Mouse (Mus musculus): Measurements from ENCODE around the gene Hist1h3d. TPM values are rescaled to one million over a fixed set of nuclear protein-coding genes. Genes with fewer than 3 reads are reported as not detected.
A peak's percentile ranks its signal among the peaks of the same experiment; 100 is the strongest.
"Not testable (repeated sequence)": the region's sequence is repeated elsewhere in the genome, so short reads cannot be mapped to it uniquely, and the experiment has no call there.

Hist1h3d gene
- total and polyA plus RNA-seq, 2 experiments from 2014 or later = 0.96 to 173 TPM

DNA sequence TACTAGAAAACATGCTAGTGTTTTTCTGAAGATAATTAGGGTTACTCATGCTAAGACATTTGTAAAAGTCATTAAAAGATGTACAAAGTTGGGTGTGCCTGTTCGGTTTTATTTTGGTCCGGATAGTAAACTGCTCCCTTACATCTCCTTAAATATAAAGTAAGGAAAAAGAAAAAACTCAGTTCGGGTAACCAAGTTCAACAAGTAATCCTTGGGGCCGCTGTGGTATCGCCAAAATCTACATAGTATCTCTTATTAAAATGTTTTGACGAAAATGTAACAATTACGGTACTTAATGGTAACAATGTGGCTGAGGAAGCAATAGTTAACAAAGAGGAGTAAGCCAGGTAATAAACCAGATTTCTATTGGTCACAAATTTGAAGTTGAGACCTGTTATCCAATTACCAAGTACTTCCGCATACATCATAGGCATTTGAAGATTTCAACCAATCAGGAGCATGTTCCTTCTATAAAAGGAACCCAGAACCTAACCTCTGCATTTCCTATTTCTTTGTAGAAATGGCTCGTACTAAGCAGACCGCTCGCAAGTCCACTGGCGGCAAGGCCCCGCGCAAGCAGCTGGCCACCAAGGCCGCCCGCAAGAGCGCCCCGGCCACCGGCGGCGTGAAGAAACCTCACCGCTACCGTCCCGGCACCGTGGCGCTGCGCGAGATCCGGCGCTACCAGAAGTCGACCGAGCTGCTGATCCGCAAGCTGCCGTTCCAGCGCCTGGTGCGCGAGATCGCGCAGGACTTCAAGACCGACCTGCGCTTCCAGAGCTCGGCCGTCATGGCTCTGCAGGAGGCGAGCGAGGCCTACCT, 31.4 kb upstream of the Hist1h3d start, which contains the start of gene Hist1h3f:
Gene Hist1h3f, plus strand, starts transcription at position 88 of the 822 bp plus-strand sequence.
- Histone ChIP-seq H3K4me1 (ENCODE audit: insufficient read depth, low read length) (no peaks in the 10 kb centered on the region), H3K9me3 (ENCODE audit: low read length) (no peaks in the 10 kb centered on the region), H3K27me3 (ENCODE audit: insufficient read depth, low read length) (no peaks in the 10 kb centered on the region), H3K27ac (peak within 1 kb of the TSS; percentile 88), H3K36me3 (ENCODE audit: insufficient read depth, low read length) (no peaks in the 10 kb centered on the region), H3K4me3 (ENCODE audit: low read length) (peak within 1 kb of the TSS; percentile 47), H3K4me2 (ENCODE audit: low read depth, low read length) (peak within 1 kb of the TSS; percentile 79), H3K9ac (replicated peaks; ENCODE audit: low read length) (no peak within 1 kb of the TSS; the same call in 1 of the 2 replicates)
- no peak for TF ChIP-seq CTCF (IDR thresholded peaks at IDR 0.05; ENCODE audit: low read depth)
- ATAC-seq (peak; percentile 97), DNase-seq (ENCODE audit: low spot score) (peak; percentile 96)
- 1% methylated on average over 22 of the region's 45 CpGs for WGBS

DNA sequence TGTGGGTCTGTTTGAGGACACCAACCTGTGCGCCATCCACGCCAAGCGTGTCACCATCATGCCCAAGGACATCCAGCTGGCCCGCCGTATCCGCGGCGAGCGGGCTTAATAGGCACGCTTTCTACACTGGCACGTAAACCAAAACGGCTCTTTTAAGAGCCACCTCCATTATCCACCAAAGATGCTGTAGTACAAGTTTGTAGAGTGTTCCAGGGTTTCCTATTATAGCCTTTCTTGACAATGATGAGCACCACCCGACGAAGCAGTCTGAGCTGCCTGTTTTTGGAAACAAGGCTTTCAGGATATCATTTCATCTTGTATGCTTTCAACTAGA, 30.8 kb upstream of the Hist1h3d start:
- not testable (repeated sequence) for H3K4me1 ChIP-seq (ENCODE audit: insufficient read depth, low read length); H3K27ac ChIP-seq; DNase-seq (ENCODE audit: low spot score); H3K9ac ChIP-seq (replicated peaks; ENCODE audit: low read length); H3K36me3 ChIP-seq (ENCODE audit: insufficient read depth, low read length); ATAC-seq; H3K9me3 ChIP-seq (ENCODE audit: low read length); H3K27me3 ChIP-seq (ENCODE audit: insufficient read depth, low read length)
- Histone ChIP-seq H3K4me3 (ENCODE audit: low read length) (peak overlapping the region; percentile 47), H3K4me2 (ENCODE audit: low read depth, low read length) (peak overlapping the region; percentile 79; the same call in 1 of the 2 replicates)
- 0% methylated on average over 12 of the region's 14 CpGs for WGBS

DNA sequence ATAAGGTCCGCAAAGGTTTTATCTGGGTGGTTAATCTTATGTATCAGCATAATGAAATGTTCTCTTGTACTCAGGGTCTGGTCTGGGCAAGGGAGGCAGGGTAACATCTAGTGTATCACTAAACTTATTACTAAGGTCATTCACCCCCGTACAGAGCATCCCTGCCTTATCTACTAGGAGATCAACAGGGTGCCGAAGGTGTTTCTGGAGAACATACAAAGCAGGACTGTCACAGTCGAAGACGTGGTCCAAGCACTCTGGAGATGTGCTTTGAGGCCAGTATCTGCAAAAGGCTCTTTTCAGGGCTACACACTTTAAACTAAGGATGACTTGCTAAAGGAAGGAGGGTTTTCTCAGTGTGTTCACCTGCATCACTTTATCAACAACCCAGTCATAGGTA, 28.9 kb upstream of the Hist1h3d start:
- H3K27ac ChIP-seq = no peak overlapping the region
- H3K9ac ChIP-seq (replicated peaks; ENCODE audit: low read length) = no peak overlapping the region
- no peak overlapping the region for H3K4me2 ChIP-seq (ENCODE audit: low read depth, low read length)
- no peaks in the 10 kb centered on the region for H3K9me3 ChIP-seq (ENCODE audit: low read length)
- H3K27me3 ChIP-seq (ENCODE audit: insufficient read depth, low read length) = no peaks in the 10 kb centered on the region
- no peak for TF ChIP-seq CTCF (IDR thresholded peaks at IDR 0.05; ENCODE audit: low read depth)
- no peak overlapping the region for H3K4me3 ChIP-seq (ENCODE audit: low read length)
- WGBS = 81% methylated on average over 5 of the region's 5 CpGs
- H3K4me1 ChIP-seq (ENCODE audit: insufficient read depth, low read length) = no peaks in the 10 kb centered on the region
- no peaks in the 10 kb centered on the region for H3K36me3 ChIP-seq (ENCODE audit: insufficient read depth, low read length)
- no peak for DNase-seq (ENCODE audit: low spot score)
- no peak for ATAC-seq

DNA sequence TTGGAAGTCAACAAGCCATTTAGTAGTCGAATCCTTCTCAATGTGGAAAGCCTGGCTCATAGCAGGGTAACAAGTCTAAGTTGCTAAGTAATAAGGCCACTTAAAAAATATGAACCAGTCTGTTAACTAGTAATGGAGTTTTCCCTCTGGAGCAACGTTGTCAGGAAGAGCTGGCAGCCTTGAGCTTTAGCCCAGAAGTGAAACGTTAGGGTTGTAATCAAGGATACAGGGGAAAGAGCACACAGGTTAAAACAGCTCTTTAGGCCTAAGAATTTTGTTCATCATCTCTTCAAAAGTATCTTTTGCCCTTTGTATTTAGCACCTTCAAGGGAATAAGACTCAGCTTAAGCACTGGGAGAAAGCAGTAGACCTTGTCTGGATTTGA, 24.8 kb upstream of the Hist1h3d start:
- TF ChIP-seq CTCF (IDR thresholded peaks at IDR 0.05; ENCODE audit: low read depth) = no peak
- no peaks in the 10 kb centered on the region for H3K9me3 ChIP-seq (ENCODE audit: low read length)
- peak overlapping the region; percentile 73 for H3K27ac ChIP-seq
- peak overlapping the region; percentile 43; the same call in 1 of the 2 replicates for H3K9ac ChIP-seq (replicated peaks; ENCODE audit: low read length)
- ATAC-seq (no peak), DNase-seq (ENCODE audit: low spot score) (no peak)
- no peaks in the 10 kb centered on the region for H3K36me3 ChIP-seq (ENCODE audit: insufficient read depth, low read length)
- H3K4me2 ChIP-seq (ENCODE audit: low read depth, low read length) = peak overlapping the region; percentile 58
- no peaks in the 10 kb centered on the region for H3K27me3 ChIP-seq (ENCODE audit: insufficient read depth, low read length)
- H3K4me3 ChIP-seq (ENCODE audit: low read length) = peak overlapping the region; percentile 36
- 11% methylated on average over 3 of the region's 3 CpGs for WGBS
- H3K4me1 ChIP-seq (ENCODE audit: insufficient read depth, low read length) = peaks cover 7% of the 10 kb centered on the region

DNA sequence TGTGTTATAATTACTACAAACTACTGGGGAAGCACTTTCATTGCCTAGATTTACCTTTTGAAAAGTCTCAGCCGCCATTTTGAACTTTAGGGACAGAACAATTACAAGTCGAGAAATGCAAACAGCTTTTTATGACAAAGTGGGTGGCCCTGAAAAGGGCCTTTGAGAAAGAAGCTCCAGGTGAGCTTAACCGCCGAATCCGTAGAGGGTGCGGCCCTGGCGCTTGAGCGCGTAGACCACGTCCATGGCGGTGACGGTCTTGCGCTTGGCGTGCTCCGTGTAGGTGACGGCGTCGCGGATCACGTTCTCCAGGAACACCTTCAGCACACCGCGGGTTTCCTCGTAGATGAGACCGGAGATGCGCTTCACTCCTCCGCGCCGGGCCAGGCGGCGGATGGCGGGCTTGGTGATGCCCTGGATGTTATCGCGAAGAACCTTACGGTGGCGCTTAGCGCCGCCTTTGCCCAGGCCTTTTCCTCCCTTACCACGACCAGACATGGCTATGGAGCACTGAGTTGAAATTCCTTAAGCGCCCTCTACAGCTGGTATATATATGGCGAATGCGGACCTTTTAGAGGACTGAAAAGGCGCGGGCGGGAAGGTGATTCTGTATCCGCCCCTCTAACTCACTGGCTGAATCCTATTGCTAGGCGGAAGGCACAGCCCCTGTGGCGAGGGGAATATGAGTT, 24.3 kb upstream of the Hist1h3d start, which contains the start of gene Hist1h4f:
Gene Hist1h4f, minus strand, starts transcription at position 503 of the 689 bp plus-strand sequence.
- not testable (repeated sequence) for H3K27me3 ChIP-seq (ENCODE audit: insufficient read depth, low read length); H3K9me3 ChIP-seq (ENCODE audit: low read length); H3K4me1 ChIP-seq (ENCODE audit: insufficient read depth, low read length); H3K36me3 ChIP-seq (ENCODE audit: insufficient read depth, low read length)
- Histone ChIP-seq H3K27ac (peak within 1 kb of the TSS; percentile 73), H3K4me3 (ENCODE audit: low read length) (peak within 1 kb of the TSS; percentile 36), H3K9ac (replicated peaks; ENCODE audit: low read length) (peak within 1 kb of the TSS; percentile 43; the same call in 1 of the 2 replicates), H3K4me2 (ENCODE audit: low read depth, low read length) (peak within 1 kb of the TSS; percentile 58)
- ATAC-seq (peak; percentile 92), DNase-seq (ENCODE audit: low spot score) (peak; percentile 96)
- under 1% methylated on average over 42 of the region's 47 CpGs for WGBS
- peak; percentile 71 for TF ChIP-seq CTCF (IDR thresholded peaks at IDR 0.05; ENCODE audit: low read depth)

DNA sequence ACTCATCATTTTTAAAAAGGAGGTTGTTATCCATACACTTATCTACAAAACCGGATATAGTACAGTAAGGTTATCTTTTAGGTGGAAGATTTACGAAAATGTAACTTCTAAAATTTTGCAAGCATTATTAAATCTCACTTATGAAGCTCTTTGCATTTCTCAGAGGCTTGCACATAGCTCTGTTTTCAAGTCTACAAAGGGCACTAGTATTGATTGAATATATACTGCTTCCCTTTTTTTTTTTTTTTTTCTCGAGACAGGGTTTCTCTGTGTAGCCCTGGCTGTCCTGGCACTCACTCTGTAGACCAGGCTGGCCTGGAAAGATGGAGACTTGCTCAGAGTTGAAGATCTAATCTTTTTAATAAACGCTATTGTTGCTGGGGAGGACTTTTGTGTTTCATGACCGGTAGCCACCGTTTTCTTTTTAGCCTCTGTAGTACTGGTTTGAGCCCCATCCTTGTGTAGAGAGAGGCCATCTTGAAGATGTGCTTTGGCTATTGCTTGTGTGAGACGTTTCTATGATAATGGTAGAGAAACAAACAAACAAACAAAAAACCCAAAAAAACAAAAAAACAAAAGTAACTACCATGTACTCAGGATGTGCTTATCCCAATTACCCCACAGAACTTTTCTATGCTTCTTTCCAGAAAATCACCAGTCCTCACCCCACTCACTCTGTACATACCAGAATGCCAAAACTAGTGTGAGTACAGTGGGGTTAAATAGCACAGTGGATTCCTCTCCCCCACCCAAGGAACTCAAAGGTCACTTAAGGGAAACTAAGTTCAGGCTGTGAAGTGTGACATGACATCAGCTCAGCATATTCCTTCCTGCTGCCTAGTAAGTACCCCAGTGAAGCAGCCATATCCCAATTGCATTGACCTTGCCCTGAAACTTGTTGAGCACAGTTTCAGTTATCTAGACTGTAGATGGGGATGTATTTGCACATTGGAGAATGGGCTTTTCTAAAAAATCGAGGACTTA, 23.3 kb upstream of the Hist1h3d start:
- H3K27me3 ChIP-seq (ENCODE audit: insufficient read depth, low read length) = no peaks in the 10 kb centered on the region
- H3K27ac ChIP-seq = peak overlapping the region; percentile 73
- peak overlapping the region; percentile 36 for H3K4me3 ChIP-seq (ENCODE audit: low read length)
- peak overlapping the region; percentile 58 for H3K4me2 ChIP-seq (ENCODE audit: low read depth, low read length)
- WGBS = 47% methylated on average over 8 of the region's 8 CpGs
- DNase-seq (ENCODE audit: low spot score) (no peak), ATAC-seq (no peak)
- no peak for TF ChIP-seq CTCF (IDR thresholded peaks at IDR 0.05; ENCODE audit: low read depth)
- no peak overlapping the region for H3K9ac ChIP-seq (replicated peaks; ENCODE audit: low read length)
- peaks cover 7% of the 10 kb centered on the region for H3K4me1 ChIP-seq (ENCODE audit: insufficient read depth, low read length)
- no peaks in the 10 kb centered on the region for H3K9me3 ChIP-seq (ENCODE audit: low read length)
- H3K36me3 ChIP-seq (ENCODE audit: insufficient read depth, low read length) = no peaks in the 10 kb centered on the region

Data from hindbrain, postnatal 0 days (tissue).